Mouse (Mus musculus): ENCODE measurements around the gene Zdhhc5.
"Not testable (repeated sequence)": the region's sequence is repeated elsewhere in the genome, so short reads cannot be mapped to it uniquely, and the experiment has no call there.

Gene Zdhhc5

GRCm38 (mm10) chr2:84734351-84734864 lies 19.4 kb upstream of the Zdhhc5 start:
- peak; percentile 64 for DNase-seq

- peak; percentile 66 for DNase-seq
Observed at GRCm38 (mm10) chr2:84733579-84734300, 18.8 kb upstream of the Zdhhc5 start, which contains the start of gene Ypel4. TSS of gene Ypel4 (plus strand) at chr2:84734058.

DNA sequence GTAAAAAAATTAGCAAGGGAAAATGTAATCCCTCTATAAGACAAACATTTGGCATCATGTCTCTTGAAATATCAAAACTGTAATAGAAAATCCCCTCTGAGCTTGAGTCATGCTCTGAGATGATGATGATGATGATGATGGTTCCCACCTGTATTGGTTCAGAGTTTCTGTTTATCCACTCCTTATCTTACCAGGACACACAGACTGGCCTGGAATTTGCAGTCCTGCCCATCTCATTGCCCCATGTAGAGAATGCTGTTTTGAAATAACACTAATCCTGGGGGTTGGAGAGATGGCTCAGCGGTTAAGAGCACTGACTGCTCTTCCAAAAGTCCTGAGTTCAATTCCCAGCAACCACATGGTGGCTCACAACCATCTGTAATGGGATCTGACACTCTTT lies 17.4 kb upstream of the Zdhhc5 start:
- no peak for DNase-seq

- no peak for DNase-seq
Observed at GRCm38 (mm10) chr2:84731206-84731605, 16.2 kb upstream of the Zdhhc5 start.

GRCm38 (mm10) chr2:84728191-84728590 lies 13.2 kb upstream of the Zdhhc5 start:
- DNase-seq: not testable (repeated sequence)

- DNase-seq: peak; percentile 99
Observed at GRCm38 (mm10) chr2:84727172-84727858, 12.3 kb upstream of the Zdhhc5 start, which contains the start of gene Clp1. TSS of gene Clp1 (minus strand) at chr2:84727350.

GRCm38 (mm10) chr2:84726716-84727115 lies 11.7 kb upstream of the Zdhhc5 start:
- DNase-seq: no peak

- DNase-seq: no peak
Observed at GRCm38 (mm10) chr2:84725770-84726169, 10.8 kb upstream of the Zdhhc5 start.

DNA sequence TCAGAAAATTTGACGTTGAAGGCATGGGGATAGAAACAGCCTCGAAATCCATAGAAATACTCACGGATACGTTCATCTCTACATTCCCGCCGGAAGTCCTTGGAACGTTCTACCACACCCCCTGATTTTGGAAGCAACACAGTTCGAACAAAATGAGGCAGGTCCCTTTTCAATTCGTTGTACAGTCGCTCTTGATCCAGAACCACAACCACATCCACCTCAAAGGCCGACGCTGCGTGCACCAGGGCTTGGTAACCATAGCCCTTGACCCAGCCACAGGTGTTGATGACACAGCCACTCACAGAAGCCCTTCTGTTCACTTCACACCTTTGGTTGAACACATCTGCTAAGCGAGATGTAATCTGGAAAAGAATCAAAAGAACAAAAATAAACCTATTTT lies 8.9 kb upstream of the Zdhhc5 start:
- DNase-seq: no peak

- DNase-seq: no peak
Observed at GRCm38 (mm10) chr2:84721182-84721581, 6.2 kb upstream of the Zdhhc5 start.

GRCm38 (mm10) chr2:84720718-84721117 lies 5.7 kb upstream of the Zdhhc5 start:
- DNase-seq: no peak

GRCm38 (mm10) chr2:84717357-84717756 lies 2.4 kb upstream of the Zdhhc5 start:
- DNase-seq: no peak

DNA sequence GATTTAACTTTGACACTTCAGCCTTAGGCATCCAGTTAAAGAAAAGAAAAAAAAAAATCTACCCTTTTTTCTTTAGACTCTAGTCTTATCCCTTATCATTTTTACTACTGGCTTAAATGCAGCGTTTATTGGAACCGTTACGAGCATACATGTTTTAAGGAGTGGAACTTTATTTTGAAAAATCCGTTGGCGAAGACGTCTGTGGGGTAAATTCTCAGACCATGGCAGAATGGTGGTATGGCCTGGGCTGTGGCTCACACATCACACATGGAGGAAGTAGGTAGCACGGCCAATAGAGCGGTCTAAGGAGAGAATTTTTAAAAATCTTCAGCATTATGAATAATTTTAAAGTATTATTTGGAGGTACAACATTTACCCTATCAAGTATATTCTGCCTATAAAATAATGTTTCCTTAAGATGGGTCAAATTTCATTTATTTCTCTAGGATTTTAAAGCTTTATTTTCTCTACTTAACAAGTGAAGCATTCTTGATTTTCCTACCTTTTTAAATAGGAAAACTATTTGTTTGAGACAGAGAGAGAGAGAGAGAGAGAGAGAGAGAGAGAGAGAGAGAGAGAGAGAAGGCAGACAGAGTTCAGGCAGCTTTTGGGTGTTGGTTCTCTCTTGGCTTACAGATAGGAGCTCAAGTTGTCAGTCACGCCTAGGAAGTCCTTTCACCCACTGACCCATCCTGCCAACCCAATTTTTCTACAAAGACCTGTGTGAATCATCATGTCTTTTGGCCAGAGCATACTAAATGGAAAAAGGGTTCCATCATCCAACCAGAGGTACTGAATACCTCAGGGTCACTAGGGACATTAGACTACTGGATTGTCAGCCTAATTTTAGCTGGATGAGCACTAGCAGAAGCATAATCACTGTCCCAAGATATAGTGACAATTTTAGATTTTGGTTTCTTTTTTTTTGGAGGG lies 1.7 kb upstream of the Zdhhc5 start:
- DNase-seq: no peak

DNA sequence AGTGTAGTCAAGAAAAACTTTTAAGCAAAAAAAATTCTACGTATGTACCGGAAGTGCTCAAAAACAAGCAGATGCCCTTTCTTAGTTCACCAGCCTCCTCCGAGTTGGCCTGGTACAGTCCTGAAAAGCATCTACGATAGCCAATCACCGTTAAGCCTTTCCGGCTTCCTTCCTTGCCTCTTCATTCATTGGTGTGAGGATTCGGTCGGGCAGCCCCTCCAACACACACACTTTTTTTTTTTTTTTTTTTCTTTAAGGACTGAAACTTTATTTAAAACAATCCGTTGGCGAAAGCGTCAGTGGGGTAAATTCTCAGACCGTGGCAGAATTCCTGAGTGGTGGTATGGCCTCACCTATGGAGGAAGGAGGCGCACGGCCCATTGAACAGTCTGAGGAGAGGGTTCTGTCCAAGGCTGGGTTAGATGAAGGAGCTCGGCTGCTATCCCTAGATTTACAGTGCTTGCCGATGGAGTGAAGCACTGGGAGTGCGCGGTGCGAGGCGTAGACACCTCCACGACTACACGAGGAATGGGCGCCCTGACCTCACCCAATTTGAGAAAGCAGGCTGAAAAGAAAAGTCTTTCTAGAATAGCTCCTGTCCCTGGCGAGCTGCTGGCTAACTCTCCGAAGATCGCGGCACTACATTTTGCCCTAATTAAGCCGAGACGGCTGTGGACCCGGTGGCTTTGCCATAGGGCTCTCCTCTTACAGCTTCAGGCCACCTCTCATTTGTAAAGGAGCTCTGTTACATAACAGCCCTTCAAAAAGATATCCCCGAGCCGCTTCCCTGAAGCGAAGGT lies 782 bp upstream of the Zdhhc5 start:
- DNase-seq: peak; percentile 92

DNA sequence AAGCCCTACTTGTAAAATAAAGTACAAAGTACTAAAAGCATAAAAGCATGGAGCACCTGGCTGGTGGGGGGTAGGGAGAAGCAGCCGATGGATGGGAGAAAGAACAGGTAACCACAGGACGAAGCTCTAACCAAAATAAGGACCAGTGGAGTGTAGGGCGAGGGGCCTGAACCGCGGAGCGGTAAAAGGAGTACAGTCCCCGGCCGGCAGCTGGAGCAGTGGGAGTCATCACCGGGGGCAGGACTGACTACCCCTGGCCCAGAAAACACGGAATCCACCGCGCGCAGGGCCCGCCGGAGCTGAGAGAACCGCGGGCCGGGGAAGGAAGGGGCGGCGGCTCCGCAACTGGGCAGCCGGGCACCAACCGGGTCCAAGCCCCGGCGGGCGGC lies 564 bp downstream of the Zdhhc5 start:
- DNase-seq: no peak

- no peak for DNase-seq
Observed at GRCm38 (mm10) chr2:84711898-84712297, 3.1 kb downstream of the Zdhhc5 start.

DNA sequence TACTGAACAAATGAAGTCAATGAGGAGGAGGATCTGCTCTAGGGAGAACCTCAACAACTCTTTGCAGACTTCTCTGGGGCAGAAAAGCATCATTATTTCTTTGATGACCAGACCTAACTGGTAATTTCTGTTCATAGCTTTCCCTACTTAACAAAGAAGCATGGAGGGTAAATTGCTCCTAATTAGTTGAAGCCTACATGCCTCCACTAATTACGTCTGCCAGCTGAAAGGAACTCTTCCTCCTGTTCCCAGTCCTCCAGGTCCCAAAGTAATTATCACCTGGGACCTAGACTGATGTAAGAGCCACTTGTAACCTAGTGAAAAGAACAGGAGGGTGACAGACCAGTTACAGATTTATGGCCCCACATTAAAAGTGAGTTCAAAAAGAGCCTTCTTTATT lies 7.5 kb downstream of the Zdhhc5 start:
- no peak for DNase-seq

DNA sequence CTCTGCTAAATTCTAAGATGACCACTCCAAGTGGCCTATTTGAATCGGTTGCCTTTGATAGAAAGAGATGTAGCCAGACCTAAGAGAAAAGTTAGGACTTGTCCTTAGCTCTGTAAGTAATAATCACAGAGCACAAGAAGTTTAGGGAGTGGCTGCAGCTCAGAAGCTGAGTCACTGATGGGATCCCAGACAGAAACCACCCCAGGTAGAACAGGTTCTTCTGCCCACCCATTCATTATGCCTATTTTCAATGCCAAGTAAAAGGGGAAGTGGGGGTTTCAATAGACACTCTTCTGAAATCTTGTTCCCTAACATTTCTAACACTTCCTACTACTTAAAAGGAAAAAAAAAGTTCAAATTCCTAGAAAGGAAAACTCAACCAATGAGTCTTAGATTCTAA lies 9.7 kb downstream of the Zdhhc5 start:
- no peak for DNase-seq

DNA sequence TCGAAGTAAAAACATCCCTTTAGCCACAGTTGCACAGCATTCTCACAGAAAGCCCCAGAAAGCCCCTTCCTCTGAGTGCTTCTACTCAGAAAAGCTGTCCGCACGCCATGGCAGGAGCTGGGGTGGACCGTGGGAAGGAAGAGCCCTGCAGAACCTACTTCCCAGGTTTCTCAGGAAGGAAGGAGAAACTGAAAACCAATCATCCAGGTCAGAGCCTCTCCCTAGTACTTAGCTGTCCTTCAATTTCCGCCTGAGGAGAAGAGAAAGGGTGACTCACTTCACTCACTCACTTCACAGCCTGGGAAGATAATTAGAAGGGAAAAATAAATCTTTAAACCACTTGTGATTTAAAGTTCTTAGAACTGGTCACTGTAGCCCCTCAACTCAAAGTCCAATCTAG lies 10.7 kb downstream of the Zdhhc5 start:
- DNase-seq: no peak

DNA sequence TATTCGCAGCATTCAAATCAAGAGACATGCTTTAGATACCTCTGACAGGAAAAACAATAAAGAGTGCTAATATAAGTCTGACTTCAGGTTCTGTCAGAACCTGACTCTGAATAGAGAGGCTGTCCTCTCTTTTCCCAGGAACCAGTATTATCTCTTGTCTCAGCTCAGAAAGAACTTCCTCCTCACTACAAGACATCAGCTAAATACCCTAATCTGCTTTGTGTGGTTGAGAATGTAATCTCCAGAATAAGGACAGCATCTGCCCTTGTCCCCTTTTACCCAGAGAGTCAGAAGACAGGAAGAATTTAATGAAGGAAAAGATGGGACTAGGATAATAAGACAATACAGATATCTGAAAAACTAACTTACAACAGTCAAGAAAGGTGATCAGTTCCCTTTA lies 11.5 kb downstream of the Zdhhc5 start:
- no peak for DNase-seq

DNA sequence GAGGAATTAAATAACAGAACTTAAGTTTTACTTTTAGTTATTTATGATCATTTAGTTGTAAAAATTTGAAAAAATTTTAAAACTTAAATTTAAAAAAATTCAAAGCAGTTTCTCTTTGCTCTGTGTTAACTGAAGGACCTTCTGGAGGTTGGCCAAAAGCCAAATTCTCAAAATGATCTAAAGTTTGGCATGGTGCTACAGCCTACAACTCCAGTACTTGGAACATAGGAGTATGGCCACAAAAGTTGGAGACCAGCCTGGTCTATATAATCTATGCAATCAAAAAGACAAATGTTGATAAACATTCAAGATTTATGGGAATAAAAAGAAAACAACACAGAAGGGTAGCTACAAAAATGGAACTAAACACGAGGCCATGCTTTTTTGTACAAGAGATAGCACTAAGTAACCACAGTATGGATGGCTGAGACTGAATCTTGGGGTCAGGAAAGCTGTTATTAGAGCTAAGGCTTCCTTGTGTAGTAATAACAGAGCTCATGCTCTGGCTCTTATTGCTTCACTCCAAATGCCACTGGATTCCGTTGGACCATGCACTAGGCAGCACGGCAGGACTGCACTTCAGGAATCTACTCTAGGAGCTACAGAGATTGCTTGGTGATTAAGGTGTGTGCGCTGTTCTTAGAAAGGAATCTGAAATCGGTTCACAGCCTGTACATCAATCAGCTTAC lies 19.8 kb downstream of the Zdhhc5 start:
- no peak for DNase-seq

GRCm38 (mm10) chr2:84690050-84690449 lies 24.9 kb downstream of the Zdhhc5 start:
- no peak for DNase-seq

Measured in embryo, embryonic 11 days (tissue).